Mouse (Mus musculus): ENCODE results near the gene Dld.

DNA sequence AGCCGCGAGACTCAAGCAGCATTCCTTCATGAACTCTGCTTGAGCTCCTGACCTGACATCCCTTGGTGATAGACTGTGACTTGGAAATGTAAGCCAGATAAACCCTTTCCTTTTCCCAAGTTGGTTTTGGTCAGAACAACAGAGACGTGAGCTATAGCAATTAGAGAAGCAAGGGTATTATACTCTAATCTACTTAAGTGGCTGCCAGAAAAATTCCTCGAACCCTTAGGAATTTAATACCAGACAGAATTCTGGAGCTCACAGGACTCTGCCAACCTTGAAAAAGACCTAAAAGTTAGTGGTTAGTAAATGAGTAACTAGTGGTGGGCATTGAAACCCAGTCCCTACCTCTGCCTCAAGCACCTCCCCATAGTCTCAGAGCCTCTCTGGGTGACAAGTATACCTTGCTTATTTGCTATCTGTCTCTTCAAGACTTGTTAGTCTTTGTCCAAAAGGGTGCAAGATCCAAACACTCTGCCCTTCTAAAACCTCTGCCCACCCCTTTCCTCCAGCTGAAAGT is 67.6 kb downstream of the Dld start:
- TF ChIP-seq CTCF (IDR thresholded peaks at IDR 0.05; ENCODE audit: low read depth) (no peak), EP300 (optimal IDR thresholded peaks at IDR 0.05) (no peak)
